In the genomic region with DNA sequence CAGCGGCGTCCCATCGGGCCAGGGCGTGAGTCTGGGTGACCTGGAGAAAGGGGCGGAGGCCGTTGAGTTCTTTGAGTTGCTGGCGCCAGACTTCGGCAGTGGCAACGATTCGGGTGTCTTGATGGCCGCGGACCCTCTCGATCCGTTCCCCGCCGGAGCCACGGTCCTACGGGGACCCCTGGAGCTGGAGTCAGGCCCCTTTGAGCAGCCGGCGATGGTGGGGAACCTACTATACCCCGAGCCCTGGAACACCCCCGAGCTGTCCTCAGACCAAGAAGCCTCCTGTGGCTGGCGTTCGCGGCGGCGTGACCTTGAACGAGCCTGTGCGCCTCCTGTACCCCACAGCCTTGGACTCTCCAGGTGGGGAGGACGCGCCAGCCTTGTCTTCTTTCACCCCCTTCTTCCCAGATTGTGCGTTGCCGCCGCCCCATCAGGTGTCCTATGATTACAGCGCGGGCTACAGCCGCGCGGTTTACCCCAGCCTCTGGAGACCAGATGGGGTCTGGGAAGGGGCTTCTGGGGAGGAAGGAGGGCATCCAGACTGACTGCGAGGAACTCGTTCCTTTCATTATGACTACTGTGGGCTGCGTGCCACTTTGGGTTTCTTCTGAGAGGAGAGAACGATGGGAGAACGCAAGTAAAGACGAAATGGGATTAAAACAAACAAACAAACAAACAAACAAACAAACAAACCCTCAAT, we compare ENCODE assay signal across 8 mouse cellular contexts. TPM values are rescaled to one million over a fixed set of nuclear protein-coding genes. Genes with fewer than 3 reads are reported as not detected.
DNase-seq lines count a peak whose midpoint lies in the region; ATAC-seq and TF ChIP-seq lines count a peak whose summit lies in the region.

No protein-coding gene starts in this region.

- WGBS in lung, adult 2 months = under 1% methylated on average over 45 of the region's 45 CpGs
- WGBS in heart, embryonic 13.5 days = under 1% methylated on average over 45 of the region's 45 CpGs
- 1% methylated on average over 45 of the region's 45 CpGs for WGBS in liver, embryonic 14.5 days (ENCODE audit: insufficient replicate concordance)

- no peak for ATAC-seq in heart, embryonic 13.5 days (ENCODE audit: extremely low read depth, insufficient number of reproducible peaks, low FRiP score, low TSS enrichment)
- ATAC-seq in liver, embryonic 14.5 days (ENCODE audit: insufficient read depth) = no peak

- H3K4me2 ChIP-seq in heart, embryonic 13.5 days = peak overlapping the region; percentile 88
- peak overlapping the region; percentile 59 for H3K4me2 ChIP-seq in liver, embryonic 14.5 days (ENCODE audit: low read depth)

- TF ChIP-seq CTCF in lung, adult 2 months (IDR thresholded peaks at IDR 0.05; ENCODE audit: insufficient read depth, low read length) = no peak
- TF ChIP-seq CTCF in liver, embryonic 14.5 days (IDR thresholded peaks at IDR 0.05; ENCODE audit: low read depth) = no peak
- no peak for TF ChIP-seq CTCF in testis, adult 2 months (IDR thresholded peaks at IDR 0.05; ENCODE audit: control insufficient read depth, insufficient read depth, insufficient replicate concordance, low read depth, low read length)

- no peak overlapping the region for H3K27ac ChIP-seq in heart, embryonic 13.5 days (replicated peaks)
- no peak overlapping the region for H3K27ac ChIP-seq in liver, embryonic 14.5 days
- H3K27ac ChIP-seq in testis, adult 2 months (ENCODE audit: control insufficient read depth, insufficient read depth, low read depth, low read length) = no peak overlapping the region

- H3K9me3 ChIP-seq in heart, embryonic 13.5 days = no peaks in the 10 kb centered on the region
- no peaks in the 10 kb centered on the region for H3K9me3 ChIP-seq in liver, embryonic 14.5 days (ENCODE audit: control insufficient read depth, low read length)

- no peak for TF ChIP-seq POLR2A in lung, adult 2 months (IDR thresholded peaks at IDR 0.05; ENCODE audit: borderline replicate concordance, extremely low read depth, low read depth, low read length)
- no peak for TF ChIP-seq POLR2A in testis, adult 2 months (IDR thresholded peaks at IDR 0.05; ENCODE audit: control insufficient read depth, low read depth, low read length)

- no peaks in the 10 kb centered on the region for H3K36me3 ChIP-seq in heart, embryonic 13.5 days
- H3K36me3 ChIP-seq in liver, embryonic 14.5 days (replicated peaks; ENCODE audit: control insufficient read depth, insufficient read depth, low read depth) = no peaks in the 10 kb centered on the region
- no peaks in the 10 kb centered on the region for H3K36me3 ChIP-seq in testis, adult 2 months (ENCODE audit: control insufficient read depth, insufficient read depth, low read length)

- H3K4me3 ChIP-seq in lung, adult 2 months (replicated peaks; ENCODE audit: extremely low read depth, low read depth, low read length) = peak overlapping the region; percentile 51
- peak overlapping the region; percentile 70 for H3K4me3 ChIP-seq in heart, embryonic 13.5 days
- H3K4me3 ChIP-seq in liver, embryonic 14.5 days (ENCODE audit: insufficient read depth in 1 of 2, low read depth in 2 of 2, low read length in 2 of 2) = peak overlapping the region; percentile 12 to 18
- peak overlapping the region; percentile 84 for H3K4me3 ChIP-seq in testis, adult 2 months (ENCODE audit: control insufficient read depth, low read depth, low read length)

- TF ChIP-seq EP300 in liver, embryonic 14.5 days (IDR thresholded peaks at IDR 0.05; ENCODE audit: low read depth) = no peak

- no peaks in the 10 kb centered on the region; the same call in 1 of the 2 replicates for H3K4me1 ChIP-seq in lung, adult 2 months (ENCODE audit: control insufficient read depth, insufficient read depth, low read length)
- H3K4me1 ChIP-seq in heart, embryonic 13.5 days = peaks cover 11% of the 10 kb centered on the region
- no peaks in the 10 kb centered on the region for H3K4me1 ChIP-seq in liver, embryonic 14.5 days (replicated peaks; ENCODE audit: control insufficient read depth in 2 of 2, insufficient read depth in 2 of 2, low read length in 1 of 2)
- H3K4me1 ChIP-seq in testis, adult 2 months (ENCODE audit: control insufficient read depth, insufficient read depth, low read length) = peaks cover 16% of the 10 kb centered on the region

- H3K27me3 ChIP-seq in heart, embryonic 13.5 days (replicated peaks) = peaks cover 50% of the 10 kb centered on the region
- H3K27me3 ChIP-seq in liver, embryonic 14.5 days (ENCODE audit: control insufficient read depth, insufficient read depth, low read length) = peaks cover 30% of the 10 kb centered on the region
- peaks cover 2% of the 10 kb centered on the region for H3K27me3 ChIP-seq in testis, adult 2 months (ENCODE audit: control insufficient read depth, insufficient read depth, low read length)

- peak overlapping the region; percentile 77 for H3K9ac ChIP-seq in heart, embryonic 13.5 days
- no peak overlapping the region for H3K9ac ChIP-seq in liver, embryonic 14.5 days (replicated peaks)

- DNase-seq in lung, adult 2 months = peak; percentile 10
- no peak for DNase-seq in lung, postnatal 36 days
- peak; percentile 38 for DNase-seq in cerebellum, postnatal 36 days
- no peak for DNase-seq in liver, embryonic 14.5 days (ENCODE audit: low read depth in 3 of 3, low spot score in 3 of 3)
- DNase-seq in frontal cortex, postnatal 36 days (ENCODE audit: low spot score in 2 of 2) = no peak
- DNase-seq in layer of hippocampus, adult 9-11 months = no peak

RNA-seq across cellular contexts. Expression of a gene that starts 1.2 kb away (rescaled TPM):
- 7.3 and 7.6 TPM in 2 replicates for polyA plus RNA-seq in lung, adult 2 months (2012; rRNA removed)
- polyA plus RNA-seq in heart, embryonic 13.5 days (2015; fragmentation: Nextera tagmentation; extraction: Ambion mirVana) = 2.0 and 2.5 TPM in 2 replicates
- 0.06 TPM in 2 replicates for polyA plus RNA-seq in liver, embryonic 14.5 days (2012; rRNA removed)
- not detected in 2 replicates for polyA plus RNA-seq in liver, embryonic 14.5 days (2014; fragmentation: Nextera tagmentation; extraction: Ambion mirVana)
- 0.31 and 0.32 TPM in 2 replicates for polyA plus RNA-seq in testis, adult 2 months (2012; rRNA removed)

Comparison
In these comparisons a context has a peak if more than half of its experiments do, and no peak if none do; other contexts are left out.
1. DNase-seq: peak in lung, adult 2 months (single experiment) and cerebellum, postnatal 36 days (2 of 2); none in lung, postnatal 36 days (single experiment), liver, embryonic 14.5 days (0 of 3), frontal cortex, postnatal 36 days (0 of 2) and layer of hippocampus, adult 9-11 months (single experiment).
2. H3K4me3 ChIP-seq: peak in every context shown above with its lines; median percentile 84 in testis, adult 2 months; 70 in heart, embryonic 13.5 days; 51 in lung, adult 2 months; 15 in liver, embryonic 14.5 days.